Mouse (Mus musculus) left cerebral cortex, adult 11 months (tissue): ENCODE measurements around the gene Swi5.

Experiments
- DNase-seq: peaks from one replicate; pipeline ENCODE4 v3.0.0; 2022; ENCODE audit warnings: low spot score

The Swi5 gene

GRCm38 (mm10) chr2:32260635-32261034, 27.2 kb downstream of the Swi5 start:
- no peak for DNase-seq

DNA sequence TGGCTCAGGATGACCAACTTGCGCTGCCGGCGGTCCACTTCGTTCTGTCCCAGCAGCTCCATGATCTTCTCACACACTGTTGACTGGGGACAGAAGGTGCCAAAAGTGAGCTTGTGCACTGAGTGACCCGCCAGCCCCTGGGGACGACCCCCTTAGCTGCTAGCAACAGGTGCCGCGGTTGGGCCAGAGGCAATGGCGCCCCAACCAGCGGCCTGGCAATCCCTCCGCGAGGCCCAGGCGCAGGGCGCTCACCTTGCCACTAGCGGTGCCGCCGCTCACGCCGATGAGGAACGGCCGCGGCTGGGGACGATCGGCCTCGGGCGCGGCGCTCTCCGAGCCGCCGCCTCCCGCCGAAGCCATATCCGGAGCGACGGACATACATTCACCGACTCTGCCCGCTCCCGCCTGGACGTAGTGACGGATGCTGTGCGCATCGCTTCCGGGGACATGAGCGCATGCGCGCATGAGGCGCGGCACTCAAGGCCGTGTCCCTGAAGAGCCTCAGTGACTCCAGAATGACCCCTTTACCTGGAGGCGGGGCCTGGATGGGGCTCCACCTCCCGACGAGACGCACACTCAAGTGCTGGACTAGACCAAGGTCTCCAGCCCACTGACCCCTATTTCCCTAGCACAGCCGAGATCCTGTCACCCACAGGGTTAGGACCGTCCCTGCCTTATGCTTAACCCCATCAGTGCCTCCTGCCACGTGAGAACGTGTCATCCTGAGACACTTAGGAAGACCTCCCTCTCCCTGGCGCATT, 28.0 kb downstream of the Swi5 start, which contains the start of gene Uck1:
Gene Uck1 (minus strand): TSS at position 503 of the 761 bp plus-strand sequence.
- peak; percentile 81 for DNase-seq

DNA sequence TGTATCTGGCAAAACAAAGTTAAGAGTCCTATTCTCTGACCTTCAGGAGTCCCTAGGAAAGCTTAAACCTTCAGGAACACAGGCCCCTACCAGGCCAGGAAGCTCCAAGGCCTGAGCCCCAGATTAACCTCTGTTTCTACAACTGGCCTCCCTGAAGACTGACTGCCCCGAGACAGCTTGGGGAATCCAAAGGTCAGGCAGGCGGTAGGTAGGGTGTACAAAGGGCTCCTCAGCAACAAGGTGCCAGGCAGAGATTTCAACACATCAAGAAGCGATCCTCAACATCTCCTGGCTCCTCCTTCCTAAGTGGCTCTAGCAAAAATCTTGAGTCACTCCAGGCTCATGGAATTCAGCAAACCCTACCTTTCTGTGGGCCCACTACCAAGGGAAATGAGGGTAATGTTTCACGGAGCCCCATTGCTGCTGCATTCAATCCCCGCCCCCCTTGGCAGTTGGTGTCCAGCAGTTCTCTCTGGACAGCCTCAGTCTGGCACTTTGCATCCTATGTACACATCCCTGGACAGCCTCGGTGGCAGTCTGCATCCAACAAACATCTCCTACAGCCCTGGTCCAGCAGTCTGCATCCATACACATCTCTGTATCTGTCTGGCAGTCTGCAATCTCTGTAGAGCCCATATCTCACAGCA, 28.9 kb downstream of the Swi5 start:
- no peak for DNase-seq

DNA sequence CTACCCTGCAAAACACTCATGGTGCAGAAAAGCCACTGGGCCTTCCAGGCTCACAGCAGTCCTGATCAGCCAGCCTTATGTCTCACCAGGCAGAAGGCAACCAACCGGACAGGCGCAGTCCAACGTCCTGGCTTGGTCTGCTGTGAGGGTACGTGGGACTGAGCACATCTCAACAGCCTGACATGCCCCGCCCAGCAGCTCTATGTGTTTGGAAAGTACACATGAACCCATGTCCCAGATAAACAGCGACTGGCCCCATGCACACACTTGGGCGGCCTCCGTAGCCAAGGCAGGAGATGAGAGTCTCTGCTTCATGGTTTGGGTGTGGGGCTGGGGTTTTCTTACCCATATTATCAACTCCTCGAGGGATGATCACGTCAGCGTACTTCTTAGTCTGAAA, 31.6 kb downstream of the Swi5 start:
- DNase-seq: no peak

GRCm38 (mm10) chr2:32254563-32254962, 33.3 kb downstream of the Swi5 start:
- no peak for DNase-seq

GRCm38 (mm10) chr2:32253352-32253751, 34.5 kb downstream of the Swi5 start:
- DNase-seq: no peak

DNA sequence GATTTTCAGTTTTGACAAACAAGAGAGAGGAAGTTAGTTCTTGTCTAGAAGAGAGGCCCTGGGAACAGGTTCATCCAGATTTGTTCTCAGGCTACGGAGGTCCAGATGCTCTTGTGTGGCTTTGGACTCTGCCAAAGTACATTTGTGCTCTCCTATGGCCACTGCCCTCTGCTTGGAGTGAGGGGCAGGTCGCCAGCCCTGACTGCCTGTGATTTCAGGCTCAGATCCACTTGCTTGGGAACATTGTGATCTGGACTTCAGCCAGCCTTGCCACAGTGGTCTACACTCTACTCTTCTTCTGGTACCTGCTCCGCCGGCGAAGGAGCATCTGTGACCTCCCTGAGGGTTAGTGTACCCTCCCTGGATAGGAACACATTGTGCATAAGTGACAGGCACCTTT, 35.2 kb downstream of the Swi5 start:
- no peak for DNase-seq

DNA sequence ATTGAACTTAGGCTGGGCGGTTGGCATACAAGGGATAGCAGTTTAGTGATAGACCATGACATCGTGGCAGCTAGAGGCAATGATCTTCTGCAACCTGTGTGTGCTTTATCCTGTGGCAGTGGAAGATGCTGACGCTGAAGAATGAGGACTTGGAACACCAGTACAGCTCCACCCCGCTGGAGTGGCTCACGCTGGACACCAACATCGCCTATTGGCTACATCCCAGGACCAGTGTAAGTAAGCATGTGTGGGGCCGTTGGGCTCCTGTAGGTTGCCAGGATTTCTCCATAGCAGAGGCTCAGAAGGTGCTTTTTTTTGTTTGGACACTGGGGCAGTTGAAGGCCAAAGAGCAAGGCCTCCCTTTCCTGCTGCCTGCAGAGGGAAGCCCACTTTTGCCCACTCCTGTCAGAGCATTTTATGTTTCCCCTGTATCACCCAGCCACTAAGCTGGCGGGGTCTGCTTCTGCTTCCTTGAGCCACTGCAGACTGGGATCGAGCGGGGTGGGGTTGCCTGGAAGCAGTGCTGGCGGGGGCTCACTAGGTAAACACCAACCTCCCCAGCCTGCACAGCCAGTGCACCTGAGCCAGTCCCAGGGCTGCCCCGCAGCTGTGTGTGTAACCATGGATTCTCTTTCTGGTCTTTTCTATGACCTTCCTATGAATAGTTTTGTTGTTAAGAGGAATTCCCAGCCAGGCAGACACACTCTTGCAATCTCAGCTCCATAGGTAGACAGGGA, 35.9 kb downstream of the Swi5 start:
- DNase-seq: no peak

DNA sequence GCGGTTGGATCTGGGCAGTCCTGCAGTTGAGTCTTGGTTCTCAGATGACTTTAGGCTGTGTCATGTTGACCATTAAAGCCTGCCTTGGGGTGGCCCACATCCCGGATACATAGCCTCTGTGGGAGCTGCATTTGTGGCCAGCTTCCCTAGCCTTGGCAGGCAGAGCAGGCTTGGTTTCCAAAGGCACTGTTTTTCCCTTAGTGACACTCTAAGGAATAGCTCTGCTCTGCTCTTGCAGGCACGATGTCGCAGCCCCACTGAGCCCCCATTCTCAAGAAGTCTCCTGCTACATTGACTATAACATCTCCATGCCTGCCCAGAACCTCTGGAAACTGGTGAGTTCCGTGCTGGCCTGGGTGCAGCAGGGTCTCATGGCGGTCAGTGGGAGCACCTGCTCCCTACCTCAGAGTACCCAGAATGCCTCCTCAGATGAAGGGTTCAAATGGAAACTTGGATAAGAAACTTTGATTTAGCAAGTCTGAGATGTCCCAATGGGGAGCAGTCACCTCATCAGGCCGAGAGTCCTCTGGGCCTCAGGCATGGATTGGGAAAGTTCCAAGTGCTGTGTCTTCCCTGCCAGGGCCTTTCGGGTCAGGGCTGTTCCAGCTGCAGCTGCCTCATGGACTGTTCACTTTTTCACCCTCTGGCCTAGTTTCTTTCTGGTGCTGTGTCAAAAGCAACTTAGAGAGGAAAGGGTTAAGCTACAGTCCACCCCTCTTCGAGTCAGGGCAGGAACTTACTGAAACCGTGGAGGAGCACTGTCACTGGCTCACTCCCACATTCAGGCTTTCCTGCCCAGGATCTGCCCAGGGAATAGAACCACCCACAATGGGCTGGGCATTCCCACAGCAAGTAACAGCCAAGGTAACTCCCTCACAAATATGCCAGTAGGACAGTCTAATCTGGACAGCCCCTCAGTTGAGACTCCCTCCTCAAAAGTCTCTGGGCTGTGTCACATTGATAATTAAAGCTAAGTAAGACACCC, 39.2 kb downstream of the Swi5 start:
- no peak for DNase-seq

DNA sequence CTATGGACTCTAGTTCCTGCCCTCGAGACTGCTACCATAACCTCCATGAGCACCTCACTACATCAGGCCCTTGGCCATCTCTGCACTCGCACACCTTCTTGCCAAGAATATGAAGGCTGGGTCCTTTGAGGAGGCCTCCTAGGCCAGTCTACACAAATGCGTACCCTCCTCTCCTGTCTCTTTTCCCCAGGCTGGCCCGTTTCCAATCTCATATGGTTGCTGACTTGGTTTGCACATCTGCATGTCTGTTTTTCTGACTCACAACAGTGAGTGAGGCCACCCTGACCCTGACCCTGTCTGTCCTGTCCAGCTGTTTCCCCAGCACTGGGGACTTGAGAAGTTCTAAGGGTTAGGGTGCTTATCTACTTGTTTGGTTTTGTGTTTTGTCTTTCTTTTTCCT, 41.1 kb downstream of the Swi5 start:
- DNase-seq: no peak

DNA sequence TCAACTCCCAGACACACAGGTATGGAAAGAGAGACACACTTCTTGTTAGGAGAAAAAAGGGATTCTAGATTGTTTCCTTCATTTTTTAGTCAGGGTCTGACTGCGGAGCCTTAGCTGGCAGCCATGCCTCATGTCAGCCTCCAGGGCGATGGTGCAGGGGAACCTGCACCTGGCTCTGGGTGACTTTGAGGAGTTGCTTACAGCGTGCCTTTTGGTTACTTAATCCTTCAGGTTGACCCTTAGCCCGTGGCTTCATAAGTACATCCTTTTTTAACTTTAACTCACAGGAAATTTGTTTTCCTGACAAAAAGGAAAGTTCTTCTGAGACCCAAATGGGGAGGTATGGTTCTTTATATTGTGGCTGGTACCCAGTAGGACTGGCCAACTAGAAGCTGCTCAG, 44.9 kb downstream of the Swi5 start:
- DNase-seq: no peak

GRCm38 (mm10) chr2:32240591-32240990, 47.3 kb downstream of the Swi5 start:
- DNase-seq: no peak

GRCm38 (mm10) chr2:32238708-32239435, 49.0 kb downstream of the Swi5 start:
- DNase-seq: no peak

- DNase-seq: no peak
Measured at GRCm38 (mm10) chr2:32237571-32237970, 50.3 kb downstream of the Swi5 start.

DNA sequence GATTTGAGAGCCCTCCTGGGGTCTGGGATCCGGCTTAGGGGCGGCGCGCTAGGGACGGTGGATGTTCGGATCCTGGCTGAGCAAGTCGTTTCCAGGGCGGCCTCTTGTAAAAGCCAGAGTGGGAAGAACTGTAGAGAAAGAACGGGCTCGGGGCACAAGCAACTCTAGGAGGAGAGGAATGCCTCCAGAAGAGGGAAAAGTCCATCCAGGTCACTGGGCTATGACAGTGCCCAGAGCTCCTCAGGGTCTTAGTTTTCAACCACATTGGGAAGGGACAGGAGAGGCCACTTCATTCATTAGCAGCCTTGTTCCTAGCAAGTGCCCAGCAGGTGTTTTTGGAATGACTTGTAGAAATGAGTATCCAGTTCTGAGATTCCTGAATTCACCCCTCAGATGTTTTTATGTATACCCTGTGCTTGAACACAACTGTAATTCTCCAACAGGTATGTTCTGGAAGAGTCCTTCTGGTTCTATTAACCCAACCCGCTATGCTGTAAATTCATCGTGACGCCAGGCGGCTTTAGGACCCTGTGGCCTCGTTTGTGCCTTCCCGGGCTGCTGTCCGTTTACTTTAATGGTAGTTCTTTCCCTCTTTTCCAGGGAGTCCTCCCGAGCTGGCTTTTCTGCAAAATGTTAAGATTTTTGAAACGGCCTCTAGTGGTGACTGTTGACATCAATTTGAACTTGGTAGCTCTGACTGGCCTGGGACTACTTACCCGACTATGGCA, 51.0 kb downstream of the Swi5 start:
- DNase-seq: no peak

GRCm38 (mm10) chr2:32235886-32236759, 51.8 kb downstream of the Swi5 start, which contains the start of gene Pomt1:
Gene Pomt1 (plus strand): TSS chr2:32236590.
- peak; percentile 89 for DNase-seq

GRCm38 (mm10) chr2:32235433-32235832, 52.4 kb downstream of the Swi5 start:
- no peak for DNase-seq
